Comparison of ENCODE assay signal across 12 mouse cellular contexts in the genomic region with DNA sequence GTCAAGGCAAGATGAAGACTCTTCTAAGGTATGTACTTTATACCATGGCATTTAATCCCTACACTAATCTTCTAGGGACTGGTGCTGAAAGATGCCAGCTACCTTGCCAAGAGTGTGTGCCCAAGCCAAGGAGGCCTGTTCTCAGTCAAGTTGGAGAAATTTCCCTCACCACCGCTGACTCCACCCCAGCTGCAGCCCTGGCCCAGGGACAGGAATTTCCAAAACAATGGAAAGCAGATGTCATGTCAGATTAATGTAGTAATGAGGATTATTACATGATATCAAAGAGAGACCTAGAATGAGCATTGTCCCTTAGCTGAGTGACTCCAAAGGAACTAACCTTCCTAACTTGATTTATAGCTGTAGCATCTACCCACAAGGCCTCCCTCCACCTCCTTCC. TPM values are rescaled to one million over a fixed set of nuclear protein-coding genes. Genes with fewer than 3 reads are reported as not detected.
A peak's percentile ranks its signal among the peaks of the same experiment; 100 is the strongest.
DNase-seq lines count a peak whose midpoint lies in the region; ATAC-seq lines count a peak whose summit lies in the region.
"Had no signal": no experiment of that assay in that cellular context is flagged by ENCODE, and none has a peak within 500 bp of the region (broad histone marks: within the 10 kb centered on the region; RNA-seq: fewer than 3 reads in every experiment).

No protein-coding gene starts in this region.

- ATAC-seq in kidney, embryonic 14.5 days (ENCODE audit: low FRiP score, low TSS enrichment), result no peak
- ATAC-seq in midbrain, embryonic 16.5 days, result no peak
- ATAC-seq: Patski had no signal

- H3K4me1 ChIP-seq in kidney, embryonic 14.5 days (ENCODE audit: control insufficient read depth, insufficient read depth, low read length), result peaks cover 8% of the 10 kb centered on the region; the same call in 1 of the 2 replicates
- H3K4me1 ChIP-seq in midbrain, embryonic 16.5 days (ENCODE audit: control insufficient read depth, insufficient read depth, low read length), result peaks cover 12% of the 10 kb centered on the region

- 71% methylated on average over 1 of the region's 1 CpGs for WGBS in kidney, embryonic 14.5 days
- WGBS in midbrain, embryonic 16.5 days, result 50% methylated on average over 1 of the region's 1 CpGs

- no peaks in the 10 kb centered on the region for H3K36me3 ChIP-seq in kidney, embryonic 14.5 days (ENCODE audit: control insufficient read depth, insufficient read depth, low read length)
- H3K36me3 ChIP-seq in midbrain, embryonic 16.5 days (ENCODE audit: control insufficient read depth, insufficient read depth, low read length), result no peaks in the 10 kb centered on the region

- no peaks in the 10 kb centered on the region for H3K9me3 ChIP-seq in kidney, embryonic 14.5 days (ENCODE audit: control insufficient read depth, low read length)
- no peaks in the 10 kb centered on the region for H3K9me3 ChIP-seq in midbrain, embryonic 16.5 days (replicated peaks; ENCODE audit: control insufficient read depth, low read length, poor library complexity, severe bottlenecking)

- DNase-seq in kidney, adult 18-20 months, result peak; percentile 24
- DNase-seq in fat pad, adult 2 months (ENCODE audit: extremely low read depth, low read depth, low spot score), result peak; percentile 16
- DNase-seq in kidney, postnatal 10 days, result peak; percentile 53
- no peak for DNase-seq in embryo, embryonic 10 days (ENCODE audit: low spot score)
- DNase-seq in ovary, postnatal 10 days (ENCODE audit: low spot score), result no peak
- no peak for DNase-seq in B cell, adult 2 months

- H3K27me3 ChIP-seq in kidney, embryonic 14.5 days (ENCODE audit: control insufficient read depth, insufficient read depth, low read length), result no peaks in the 10 kb centered on the region
- H3K27me3 ChIP-seq in midbrain, embryonic 16.5 days (ENCODE audit: control insufficient read depth, insufficient read depth, low read depth, low read length), result no peaks in the 10 kb centered on the region
- H3K27me3 ChIP-seq: Patski had no signal

- no peak overlapping the region for H3K4me3 ChIP-seq in kidney, embryonic 14.5 days (ENCODE audit: low read length)
- H3K4me3 ChIP-seq in midbrain, embryonic 16.5 days (ENCODE audit: low read depth, low read length), result no peak overlapping the region
- H3K4me3 ChIP-seq: erythroblast, embryonic 14.5 days had no signal

- no peak overlapping the region for H3K9ac ChIP-seq in kidney, embryonic 14.5 days (ENCODE audit: low read depth, low read length)
- no peak overlapping the region for H3K9ac ChIP-seq in midbrain, embryonic 16.5 days (ENCODE audit: low read depth, low read length)

- H3K4me2 ChIP-seq in kidney, embryonic 14.5 days (replicated peaks; ENCODE audit: low read depth, low read length), result no peak overlapping the region
- no peak overlapping the region for H3K4me2 ChIP-seq in midbrain, embryonic 16.5 days (ENCODE audit: low read length)

- no peak overlapping the region for H3K27ac ChIP-seq in kidney, embryonic 14.5 days (ENCODE audit: low read depth, low read length)
- H3K27ac ChIP-seq in midbrain, embryonic 16.5 days (ENCODE audit: low read length), result peak overlapping the region; percentile 51

RNA-seq across cellular contexts. Expression of a gene that starts 8.3 kb away (rescaled TPM):
- 19.8 and 20.9 TPM in 2 replicates for polyA plus RNA-seq in kidney, embryonic 14.5 days (2014; fragmentation: Nextera tagmentation; extraction: Ambion mirVana)
- polyA plus RNA-seq in midbrain, embryonic 16.5 days (2015; fragmentation: Nextera tagmentation; extraction: Ambion mirVana), result 35.9 and 40.2 TPM in 2 replicates
- polyA plus RNA-seq: erythroblast, embryonic 14.5 days had no signal

RNA-seq across cellular contexts. Expression of a gene that starts 28.2 kb away (rescaled TPM):
- 0.12 TPM in 1 of 2 replicates, not detected in the other for polyA plus RNA-seq in kidney, embryonic 14.5 days (2014; fragmentation: Nextera tagmentation; extraction: Ambion mirVana)
- 0.21 and 0.38 TPM in 2 replicates for polyA plus RNA-seq in midbrain, embryonic 16.5 days (2015; fragmentation: Nextera tagmentation; extraction: Ambion mirVana)
- polyA plus RNA-seq: erythroblast, embryonic 14.5 days; liver, adult 2 months had no signal

RNA-seq across cellular contexts. Expression of a gene that starts 40.7 kb away (rescaled TPM):
- 59.8 and 64.9 TPM in 2 replicates for polyA plus RNA-seq in kidney, embryonic 14.5 days (2014; fragmentation: Nextera tagmentation; extraction: Ambion mirVana)
- polyA plus RNA-seq in midbrain, embryonic 16.5 days (2015; fragmentation: Nextera tagmentation; extraction: Ambion mirVana), result 45.7 and 46.3 TPM in 2 replicates

RNA-seq across cellular contexts. Expression of a gene that starts 50.0 kb away (rescaled TPM):
- not detected in 2 replicates for polyA plus RNA-seq in kidney, embryonic 14.5 days (2014; fragmentation: Nextera tagmentation; extraction: Ambion mirVana)
- polyA plus RNA-seq in midbrain, embryonic 16.5 days (2015; fragmentation: Nextera tagmentation; extraction: Ambion mirVana), result not detected in 2 replicates
- polyA plus RNA-seq: erythroblast, embryonic 14.5 days; liver, adult 2 months; stomach, embryonic 16.5 days had no signal

Comparison
In these comparisons a context has a peak if more than half of its experiments do, and no peak if none do; other contexts are left out.
1. DNase-seq: peak in kidney, adult 18-20 months (single experiment), fat pad, adult 2 months (single experiment) and kidney, postnatal 10 days (single experiment); none in embryo, embryonic 10 days (single experiment), ovary, postnatal 10 days (single experiment) and B cell, adult 2 months (0 of 2).